Mouse (Mus musculus): ENCODE results near the gene AC109138.7.
A peak's percentile ranks its signal among the peaks of the same experiment; 100 is the strongest.

AC109138.7 gene

GRCm38 (mm10) chr19:4216041-4216685 is 2.0 kb downstream of the AC109138.7 start:
- DNase-seq (ENCODE audit: inconsistent age in 2 of 2, low spot score in 1 of 2): peak; percentile 50 to 76

- no peak for DNase-seq (ENCODE audit: inconsistent age in 2 of 2, low spot score in 1 of 2)
Observed at GRCm38 (mm10) chr19:4217140-4217539, 3.0 kb downstream of the AC109138.7 start.

- peak in 1 of 2 experiments; percentile 28 for DNase-seq (ENCODE audit: inconsistent age in 2 of 2, low spot score in 1 of 2)
Observed at GRCm38 (mm10) chr19:4217855-4218254, 3.7 kb downstream of the AC109138.7 start.

- DNase-seq (ENCODE audit: inconsistent age in 2 of 2, low spot score in 1 of 2): no peak
Observed at GRCm38 (mm10) chr19:4218293-4218692, 4.1 kb downstream of the AC109138.7 start.

- no peak for DNase-seq (ENCODE audit: inconsistent age in 2 of 2, low spot score in 1 of 2)
Observed at GRCm38 (mm10) chr19:4218784-4219183, 4.6 kb downstream of the AC109138.7 start.

GRCm38 (mm10) chr19:4219943-4220342 is 5.8 kb downstream of the AC109138.7 start:
- DNase-seq (ENCODE audit: inconsistent age in 2 of 2, low spot score in 1 of 2): no peak

GRCm38 (mm10) chr19:4220416-4220815 is 6.3 kb downstream of the AC109138.7 start:
- peak; percentile 27 to 40 for DNase-seq (ENCODE audit: inconsistent age in 2 of 2, low spot score in 1 of 2)

- peak in 1 of 2 experiments; percentile 52 for DNase-seq (ENCODE audit: inconsistent age in 2 of 2, low spot score in 1 of 2)
Observed at GRCm38 (mm10) chr19:4220957-4221743, 7.0 kb downstream of the AC109138.7 start.

- peak; percentile 58 to 72 for DNase-seq (ENCODE audit: inconsistent age in 2 of 2, low spot score in 1 of 2)
Observed at GRCm38 (mm10) chr19:4222165-4222564, 8.0 kb downstream of the AC109138.7 start.

GRCm38 (mm10) chr19:4226779-4227178 is 12.6 kb downstream of the AC109138.7 start:
- DNase-seq (ENCODE audit: inconsistent age in 2 of 2, low spot score in 1 of 2): peak in 1 of 2 experiments; percentile 28

- no peak for DNase-seq (ENCODE audit: inconsistent age in 2 of 2, low spot score in 1 of 2)
Observed at GRCm38 (mm10) chr19:4227446-4227845, 13.3 kb downstream of the AC109138.7 start.

- DNase-seq (ENCODE audit: inconsistent age in 2 of 2, low spot score in 1 of 2): peak; percentile 79 to 94
Observed at GRCm38 (mm10) chr19:4227894-4228678, 13.9 kb downstream of the AC109138.7 start.

- DNase-seq (ENCODE audit: inconsistent age in 2 of 2, low spot score in 1 of 2): no peak
Observed at GRCm38 (mm10) chr19:4228891-4229290, 14.7 kb downstream of the AC109138.7 start.

- peak; percentile 36 to 57 for DNase-seq (ENCODE audit: inconsistent age in 2 of 2, low spot score in 1 of 2)
Observed at GRCm38 (mm10) chr19:4229451-4230076, 15.4 kb downstream of the AC109138.7 start.

GRCm38 (mm10) chr19:4230415-4230814 is 16.3 kb downstream of the AC109138.7 start:
- DNase-seq (ENCODE audit: inconsistent age in 2 of 2, low spot score in 1 of 2): peak; percentile 76 to 86

GRCm38 (mm10) chr19:4231253-4232185 is 17.4 kb downstream of the AC109138.7 start, which contains the start of gene Pold4:
Gene Pold4, plus strand, starts transcription at chr19:4231899.
- DNase-seq (ENCODE audit: inconsistent age in 2 of 2, low spot score in 1 of 2): peak; percentile 98 to 99

GRCm38 (mm10) chr19:4232186-4232572 is 18.0 kb downstream of the AC109138.7 start:
- DNase-seq (ENCODE audit: inconsistent age in 2 of 2, low spot score in 1 of 2): no peak

- peak in 1 of 2 experiments; percentile 25 for DNase-seq (ENCODE audit: inconsistent age in 2 of 2, low spot score in 1 of 2)
Observed at GRCm38 (mm10) chr19:4232651-4233050, 18.5 kb downstream of the AC109138.7 start.

GRCm38 (mm10) chr19:4234548-4234947 is 20.4 kb downstream of the AC109138.7 start:
- no peak for DNase-seq (ENCODE audit: inconsistent age in 2 of 2, low spot score in 1 of 2)

- no peak for DNase-seq (ENCODE audit: inconsistent age in 2 of 2, low spot score in 1 of 2)
Observed at GRCm38 (mm10) chr19:4240247-4240668, 26.1 kb downstream of the AC109138.7 start.

Measured in adrenal gland, adult (tissue).